Mouse (Mus musculus) CH12.LX (cell line): Measurements from ENCODE around the gene Ppp1r1c. TPM values are rescaled to one million over a fixed set of nuclear protein-coding genes. Genes with fewer than 3 reads are reported as not detected.

ENCODE experiments used
- DNase-seq: peaks from one replicate; pipeline ENCODE4 v3.0.0-alpha.2; 2013; ENCODE audit errors: extremely low read depth
- H3K27ac ChIP-seq: 2 replicates; pipeline ENCODE4 v1.5.1; 2012; ENCODE audit warnings: low read depth, mild to moderate bottlenecking, control low read depth, moderate library complexity; ENCODE audit not compliant: insufficient read depth
- H3K27me3 ChIP-seq: replicated peaks from 2 replicates; pipeline ENCODE3; 2012; ENCODE audit warnings: inconsistent platforms
- H3K36me3 ChIP-seq, 2 experiments: replicated peaks in 1 of 2; 2 replicates each; pipeline versions ENCODE3 to v1.6.1; 2012; ENCODE audit warnings: inconsistent platforms in 1 of 2, low read length in 1 of 2, mild to moderate bottlenecking in 1 of 2, mixed read lengths in 1 of 2, moderate library complexity in 1 of 2; ENCODE audit not compliant: control insufficient read depth in 1 of 2, insufficient read depth in 1 of 2
- H3K4me1 ChIP-seq, 2 experiments: 2 replicates each; pipeline ENCODE4 v1.6.1; 2012; ENCODE audit warnings: inconsistent platforms in 1 of 2, moderate library complexity in 1 of 2; ENCODE audit not compliant: insufficient read depth in 2 of 2, control insufficient read depth in 1 of 2
- H3K4me2 ChIP-seq: 2 replicates; pipeline ENCODE4 v1.6.1; 2012; ENCODE audit warnings: low read depth, mild to moderate bottlenecking, control low read depth; ENCODE audit not compliant: poor library complexity, insufficient read depth, severe bottlenecking
- H3K4me3 ChIP-seq, 3 experiments: fragments of 150-350 bp in 1 of 3; sonication (generic) in 1 of 3; replicated peaks in 1 of 3; 2 replicates each; pipeline versions ENCODE3 to v1.5.1; 2011 to 2012; ENCODE audit warnings: low read depth in 2 of 3, low read length in 2 of 3, mild to moderate bottlenecking in 2 of 3, moderate library complexity in 2 of 3, control low read depth in 1 of 3, improper control_type of control experiment in 1 of 3, inconsistent platforms in 1 of 3, mixed read lengths in 1 of 3; ENCODE audit not compliant: poor library complexity in 1 of 3
- H3K79me2 ChIP-seq: replicated peaks from 2 replicates; pipeline ENCODE4 v1.6.1; 2012; ENCODE audit warnings: mild to moderate bottlenecking, moderate library complexity; ENCODE audit not compliant: control insufficient read depth, poor library complexity, insufficient read depth, severe bottlenecking; ENCODE audit errors: extremely low read depth
- H3K9ac ChIP-seq: 2 replicates; pipeline ENCODE4 v1.6.1; 2012; ENCODE audit warnings: low read depth, mild to moderate bottlenecking, control low read depth, moderate library complexity; ENCODE audit not compliant: insufficient read depth
- H3K9me3 ChIP-seq: replicated peaks from 2 replicates; pipeline ENCODE3; 2012; ENCODE audit warnings: low read length, inconsistent platforms, mixed read lengths
- BHLHE40 ChIP-seq: IDR thresholded peaks from 2 replicates; pipeline ENCODE4 v1.6.1; 2011; ENCODE audit warnings: mild to moderate bottlenecking, low read depth, low read length, improper control_type of control experiment
- CHD1 ChIP-seq: IDR thresholded peaks from 2 replicates; pipeline ENCODE4 v1.6.1; 2012; ENCODE audit warnings: low read depth, low read length, improper control_type of control experiment, inconsistent platforms
- CHD2 ChIP-seq: IDR thresholded peaks from 2 replicates; pipeline ENCODE4 v1.6.1; 2011; ENCODE audit warnings: low read length, improper control_type of control experiment
- ELF1 ChIP-seq: IDR thresholded peaks from 2 replicates; pipeline ENCODE4 v1.6.1; 2014; ENCODE audit warnings: low read depth, mild to moderate bottlenecking, inconsistent platforms, low read length, improper control_type of control experiment
- EP300 ChIP-seq: IDR thresholded peaks from 2 replicates; pipeline ENCODE4 v1.6.1; 2011; ENCODE audit warnings: low read length, improper control_type of control experiment
- ETS1 ChIP-seq: conservative IDR thresholded peaks from 2 replicates; pipeline ENCODE4 v1.6.1; 2012; ENCODE audit warnings: low read depth, mild to moderate bottlenecking, inconsistent platforms, low read length, improper control_type of control experiment, moderate library complexity
- GABPA ChIP-seq: IDR thresholded peaks from 2 replicates; pipeline ENCODE4 v1.6.1; 2012; ENCODE audit warnings: low read depth, low read length, improper control_type of control experiment, inconsistent platforms; ENCODE audit not compliant: insufficient replicate concordance
- IRF4 ChIP-seq: IDR thresholded peaks from 2 replicates; pipeline ENCODE4 v1.6.1; 2014; ENCODE audit warnings: low read depth, mild to moderate bottlenecking, inconsistent platforms, low read length, improper control_type of control experiment
- MAZ ChIP-seq: IDR thresholded peaks from 2 replicates; pipeline ENCODE4 v1.6.1; 2012; ENCODE audit warnings: low read depth, mild to moderate bottlenecking, inconsistent platforms, low read length, improper control_type of control experiment, moderate library complexity
- MEF2A ChIP-seq: IDR thresholded peaks from 2 replicates; pipeline ENCODE4 v1.6.1; 2014; ENCODE audit warnings: low read depth, mild to moderate bottlenecking, inconsistent platforms, low read length, improper control_type of control experiment, borderline replicate concordance
- MYC ChIP-seq: IDR thresholded peaks from 2 replicates; pipeline ENCODE4 v1.6.1; 2011; ENCODE audit warnings: low read depth, mild to moderate bottlenecking, improper control_type of control experiment, low read length
- NELFE ChIP-seq: IDR thresholded peaks from 2 replicates; pipeline ENCODE4 v1.6.1; 2011; ENCODE audit warnings: low read depth, low read length, improper control_type of control experiment
- RAD21 ChIP-seq: IDR thresholded peaks from 2 replicates; pipeline ENCODE4 v1.6.1; 2011; ENCODE audit warnings: low read depth, mild to moderate bottlenecking, low read length, improper control_type of control experiment, moderate library complexity
- TBP ChIP-seq: conservative IDR thresholded peaks from 2 replicates; pipeline ENCODE4 v1.6.1; 2011; ENCODE audit warnings: low read depth, low read length, improper control_type of control experiment
- TCF12 ChIP-seq: IDR thresholded peaks from 2 replicates; pipeline ENCODE4 v1.6.1; 2014; ENCODE audit warnings: low read depth, mild to moderate bottlenecking, inconsistent platforms, low read length, improper control_type of control experiment
- USF1 ChIP-seq: IDR thresholded peaks from 2 replicates; pipeline ENCODE4 v1.6.1; 2014; ENCODE audit warnings: low read depth, mild to moderate bottlenecking, inconsistent platforms, low read length, improper control_type of control experiment
- ZC3H11A ChIP-seq: IDR thresholded peaks from 2 replicates; pipeline ENCODE4 v1.6.1; 2012; ENCODE audit warnings: low read depth, mild to moderate bottlenecking, inconsistent platforms, low read length, improper control_type of control experiment
- ZNF384 ChIP-seq: IDR thresholded peaks from 2 replicates; pipeline ENCODE4 v1.6.1; 2012; ENCODE audit warnings: low read depth, low read length, improper control_type of control experiment, inconsistent platforms
- dilution Hi-C: fragments of 300-500 bp; cut with MboI; formaldehyde crosslinking; loops from 2 replicates; pipeline ENCODE4 v1.14.3; 2020; ENCODE audit warnings: low sequenced_read_pairs; ENCODE audit not compliant: extremely low pct_unique_long_range_greater_than_20kb, extremely low pct_ligation_motif_present
- in situ Hi-C: fragments of 300-500 bp; cut with MboI; formaldehyde crosslinking; loops from 3 replicates; pipeline ENCODE4 v1.14.3; 2019; ENCODE audit warnings: low sequenced_read_pairs, low pct_ligation_motif_present, low pct_unique_long_range_greater_than_20kb, mixed read lengths
- polyA plus RNA-seq: library from polyadenylated mRNA; unstranded; fragments of >175 nt; gene quantifications from 2 replicates; pipeline ENCODE4 v1.2.1, GENCODE M21; 2012; ENCODE audit warnings: low read depth; ENCODE audit not compliant: insufficient read length
- total RNA-seq, 2 experiments: library from RNA; depleted of rRNA; stranded (reverse); fragments of 300-350 nt in 1 of 2; fragments of >200 nt in 1 of 2; gene quantifications; 2 replicates each; pipeline ENCODE4 v1.2.3; 2012 to 2014

Ppp1r1c gene
- total and polyA plus RNA-seq, 3 experiments: not detected

GRCm38 (mm10) chr2:79765723-79766122, 58.1 kb downstream of the Ppp1r1c start:
- H3K27me3 ChIP-seq: no peaks in the 10 kb centered on the region

GRCm38 (mm10) chr2:79768625-79769024, 61.0 kb downstream of the Ppp1r1c start:
- Histone ChIP-seq H3K4me2 (no peak overlapping the region), H3K4me1 (0 out of 4 replicates have a peak, but pooled peaks cover 0 to 4% of the 10 kb centered on the region in 2 experiments), H3K27me3 (no peaks in the 10 kb centered on the region), H3K36me3 (no peaks in the 10 kb centered on the region), H3K4me3 (no peak overlapping the region), H3K27ac (no peak overlapping the region), H3K9me3 (no peaks in the 10 kb centered on the region), H3K9ac (no peak overlapping the region), H3K79me2 (no peaks in the 10 kb centered on the region)
- dilution Hi-C loops: no loop called here
- no peak for DNase-seq
- TF ChIP-seq MAZ (no peak), ELF1 (no peak), MEF2A (no peak), TCF12 (no peak), IRF4 (no peak), CHD2 (no peak)
- in situ Hi-C loops: loop anchor here (25.0 kb wide), 2 partner anchors 406 to 831 kb away; no protein-coding TSS in a partner anchor

More at GRCm38 (mm10) chr2:79765723-79766122, 58.1 kb downstream of the Ppp1r1c start:
- Histone ChIP-seq H3K79me2 (no peaks in the 10 kb centered on the region), H3K4me1 (0 out of 4 replicates have a peak, but pooled peaks cover 0 to 4% of the 10 kb centered on the region in 2 experiments), H3K27ac (no peak overlapping the region), H3K4me3 (no peak overlapping the region), H3K9ac (no peak overlapping the region), H3K9me3 (no peaks in the 10 kb centered on the region), H3K36me3 (no peaks in the 10 kb centered on the region), H3K4me2 (no peak overlapping the region)
- dilution Hi-C loops (no loop called here), in situ Hi-C loops (loop anchor here (25.0 kb wide), 2 partner anchors 403 to 828 kb away; no protein-coding TSS in a partner anchor)
- TF ChIP-seq NELFE: no peak
- no peak for TF ChIP-seq USF1
- TF ChIP-seq BHLHE40: no peak
- no peak for TF ChIP-seq CHD1
- TF ChIP-seq ZC3H11A: no peak
- TF ChIP-seq TBP: no peak
- TF ChIP-seq MEF2A: no peak
- TF ChIP-seq EP300: no peak
- TF ChIP-seq RAD21: no peak
- no peak for TF ChIP-seq ZNF384
- TF ChIP-seq ETS1: no peak
- no peak for TF ChIP-seq MYC
- TF ChIP-seq GABPA: no peak
- no peak for DNase-seq
